Mouse (Mus musculus) small intestine, adult 2 months (tissue): ENCODE measurements around the gene Rapgef5.

Experiments
- CTCF ChIP-seq: fragments of 200-500 bp; IDR thresholded peaks from 2 replicates; pipeline ENCODE4 v1.5.1; 2012; ENCODE audit warnings: low read depth, mild to moderate bottlenecking, control low read depth, inconsistent platforms, low read length, moderate library complexity, mixed read lengths; ENCODE audit not compliant: insufficient replicate concordance, insufficient read length; ENCODE audit errors: extremely low read depth
- POLR2A ChIP-seq: fragments of 200-500 bp; IDR thresholded peaks from 2 replicates; pipeline ENCODE4 v1.6.1; 2012; ENCODE audit warnings: low read depth, mild to moderate bottlenecking, control low read depth, inconsistent platforms, low read length, moderate library complexity

DNA sequence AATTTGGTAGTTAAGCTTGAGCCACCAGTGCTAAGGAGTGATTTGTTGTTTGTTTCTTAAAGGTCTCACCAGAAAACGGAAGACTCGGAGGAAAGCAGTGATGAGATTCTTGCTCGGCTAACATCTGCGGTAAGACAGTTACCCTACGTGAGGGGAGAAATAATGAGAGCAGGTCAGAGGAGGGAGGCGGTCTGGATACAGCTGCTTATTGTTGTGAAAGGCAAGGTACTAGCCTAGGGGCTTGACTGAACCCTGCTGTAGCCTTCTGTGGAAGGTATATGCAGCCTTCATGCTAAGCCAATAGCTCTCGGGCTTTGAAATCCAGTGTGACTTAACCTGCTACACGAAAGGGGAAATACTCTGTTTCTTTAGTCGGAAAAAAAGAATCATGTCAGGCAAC is 78.9 kb downstream of the Rapgef5 start:
- TF ChIP-seq CTCF = no peak
- no peak for TF ChIP-seq POLR2A
